Mouse (Mus musculus) WW6 (cell line): ENCODE results near the gene Ppm1h.

Source experiments
- DNase-seq: peaks from one replicate; pipeline ENCODE4 v3.0.0-alpha.2; 2013; ENCODE audit warnings: low read depth, low spot score

Gene Ppm1h

GRCm38 (mm10) chr10:122698347-122698746 lies 19.8 kb downstream of the Ppm1h start:
- no peak for DNase-seq

DNA sequence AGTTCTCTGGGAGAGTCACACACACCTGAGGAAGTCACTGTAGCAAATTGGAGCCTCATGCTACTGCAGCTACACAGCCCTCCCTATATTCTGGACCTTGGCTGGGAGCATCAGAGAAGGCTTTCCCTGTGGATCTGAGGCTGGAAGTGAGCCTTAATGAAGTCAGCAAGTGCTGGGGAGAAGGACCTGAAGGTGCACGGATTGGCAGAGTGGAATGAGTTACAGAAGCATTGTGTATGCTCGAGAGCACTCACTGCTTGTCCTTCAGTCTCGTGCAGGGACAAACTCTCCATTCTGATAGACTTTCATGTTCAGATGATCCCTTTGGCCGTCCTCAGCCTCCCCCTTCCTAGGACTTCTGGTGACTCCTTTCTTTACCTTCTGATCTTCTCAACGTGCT lies 26.3 kb downstream of the Ppm1h start:
- DNase-seq: no peak

- DNase-seq: no peak
Observed at GRCm38 (mm10) chr10:122705457-122705856, 26.9 kb downstream of the Ppm1h start.

GRCm38 (mm10) chr10:122711381-122711811 lies 32.8 kb downstream of the Ppm1h start:
- DNase-seq: no peak

- DNase-seq: no peak
Observed at GRCm38 (mm10) chr10:122712307-122712706, 33.7 kb downstream of the Ppm1h start.

- DNase-seq: no peak
Observed at GRCm38 (mm10) chr10:122715856-122716255, 37.3 kb downstream of the Ppm1h start.

GRCm38 (mm10) chr10:122716286-122716685 lies 37.7 kb downstream of the Ppm1h start:
- no peak for DNase-seq

- DNase-seq: no peak
Observed at GRCm38 (mm10) chr10:122716739-122717474, 38.3 kb downstream of the Ppm1h start.

GRCm38 (mm10) chr10:122717754-122718415 lies 39.3 kb downstream of the Ppm1h start:
- DNase-seq: no peak

- no peak for DNase-seq
Observed at GRCm38 (mm10) chr10:122718951-122719350, 40.4 kb downstream of the Ppm1h start.

DNA sequence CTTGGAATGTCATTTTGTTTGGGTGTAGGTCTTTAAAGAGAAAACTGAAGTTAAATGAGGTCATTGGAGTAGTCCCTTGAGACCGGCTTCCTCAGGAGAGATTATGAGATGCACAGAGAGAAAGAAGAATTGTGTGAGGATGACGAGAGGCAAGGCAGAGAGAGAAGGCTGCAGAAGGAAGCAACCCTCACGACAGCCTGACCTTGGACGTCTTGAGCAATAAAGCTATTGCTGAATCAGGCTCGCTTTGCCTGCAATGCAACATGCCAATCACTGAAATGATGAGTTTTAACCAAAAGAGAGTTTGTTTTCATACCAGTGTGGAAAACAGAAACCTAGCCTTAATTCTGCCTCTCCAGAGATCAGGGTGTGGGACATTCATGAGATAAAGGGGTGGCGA lies 43.5 kb downstream of the Ppm1h start:
- DNase-seq: no peak

DNA sequence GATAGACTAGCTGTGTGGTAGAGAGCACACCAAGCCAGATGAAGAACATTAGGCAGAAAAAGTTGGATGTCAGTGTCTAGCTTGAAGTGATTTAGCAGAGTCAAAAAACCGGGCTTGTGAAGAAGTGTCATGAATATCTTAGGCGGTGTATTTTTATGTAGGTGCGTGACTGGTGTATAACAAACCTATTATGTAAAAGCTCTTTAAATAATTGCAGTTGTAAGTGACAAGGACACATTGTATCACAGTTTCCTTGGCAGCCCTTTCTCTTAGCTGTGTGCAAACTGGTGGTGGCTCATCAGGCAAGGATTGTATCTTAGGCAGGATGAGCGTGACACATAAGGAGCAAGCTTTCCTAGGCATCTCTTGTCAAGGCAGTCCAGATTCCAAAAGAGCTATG lies 46.1 kb downstream of the Ppm1h start:
- DNase-seq: no peak

- no peak for DNase-seq
Observed at GRCm38 (mm10) chr10:122727228-122727627, 48.7 kb downstream of the Ppm1h start.

GRCm38 (mm10) chr10:122728172-122728571 lies 49.6 kb downstream of the Ppm1h start:
- no peak for DNase-seq

- no peak for DNase-seq
Observed at GRCm38 (mm10) chr10:122732146-122732545, 53.6 kb downstream of the Ppm1h start.

DNA sequence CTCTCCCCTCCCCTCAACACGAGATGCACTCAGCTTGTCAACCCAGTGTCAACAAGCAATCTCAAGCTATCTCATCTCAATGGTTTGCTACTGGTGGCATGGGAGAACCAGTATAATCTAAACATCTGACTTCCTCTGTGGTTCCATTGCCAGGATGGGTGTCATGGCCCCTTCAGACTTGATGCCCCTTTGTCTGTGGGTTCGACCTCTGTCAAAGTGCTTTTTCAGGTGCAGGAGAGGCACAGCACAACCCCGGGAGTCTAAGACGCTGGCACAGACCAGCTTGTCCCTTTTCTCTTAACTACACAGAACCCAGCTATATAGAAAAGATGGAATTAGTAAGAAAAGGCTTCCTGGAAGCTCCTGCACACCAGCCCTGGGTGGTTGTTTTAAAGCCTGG lies 56.0 kb downstream of the Ppm1h start:
- no peak for DNase-seq

- DNase-seq: no peak
Observed at GRCm38 (mm10) chr10:122735284-122735784, 56.8 kb downstream of the Ppm1h start.

GRCm38 (mm10) chr10:122736835-122737234 lies 58.3 kb downstream of the Ppm1h start:
- no peak for DNase-seq

DNA sequence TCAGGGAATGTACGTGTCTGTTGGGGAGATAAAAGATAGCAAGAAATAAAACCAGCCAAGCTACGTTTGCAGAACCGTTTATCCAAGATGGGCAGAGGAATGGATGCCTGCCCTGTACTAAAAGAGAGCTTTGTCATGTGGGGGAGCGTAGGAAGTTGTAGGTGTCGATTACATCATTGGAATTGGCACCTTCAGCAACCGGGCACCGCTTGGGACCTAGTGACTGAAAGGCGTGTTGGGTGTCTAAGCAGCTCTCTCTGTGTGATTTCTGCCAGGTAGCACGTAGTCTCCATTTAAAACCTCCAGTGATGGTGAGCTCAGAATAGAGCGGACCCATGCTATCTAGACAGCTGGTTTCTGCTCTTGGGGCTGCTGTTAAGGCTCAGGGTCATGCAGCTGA lies 60.0 kb downstream of the Ppm1h start:
- DNase-seq: no peak

DNA sequence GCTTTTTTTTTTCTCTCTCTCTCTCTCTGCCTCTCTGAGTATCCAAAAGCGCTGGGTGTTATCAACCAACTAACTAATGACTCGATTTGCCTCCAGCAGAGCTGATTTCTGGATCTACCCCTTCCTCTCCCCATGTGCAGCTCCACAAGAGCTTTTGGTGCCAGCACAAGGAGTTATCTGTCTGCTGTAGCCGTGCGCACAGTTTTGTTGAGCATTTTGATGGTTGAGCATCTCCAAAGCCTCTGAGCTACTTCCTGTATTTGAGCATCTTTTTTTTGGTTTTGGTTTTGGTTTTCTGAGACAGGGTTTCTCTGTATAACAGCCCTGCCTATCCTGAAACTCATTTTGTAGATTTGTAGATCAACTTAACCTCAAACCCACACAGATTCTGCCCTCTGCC lies 60.5 kb downstream of the Ppm1h start:
- no peak for DNase-seq

DNA sequence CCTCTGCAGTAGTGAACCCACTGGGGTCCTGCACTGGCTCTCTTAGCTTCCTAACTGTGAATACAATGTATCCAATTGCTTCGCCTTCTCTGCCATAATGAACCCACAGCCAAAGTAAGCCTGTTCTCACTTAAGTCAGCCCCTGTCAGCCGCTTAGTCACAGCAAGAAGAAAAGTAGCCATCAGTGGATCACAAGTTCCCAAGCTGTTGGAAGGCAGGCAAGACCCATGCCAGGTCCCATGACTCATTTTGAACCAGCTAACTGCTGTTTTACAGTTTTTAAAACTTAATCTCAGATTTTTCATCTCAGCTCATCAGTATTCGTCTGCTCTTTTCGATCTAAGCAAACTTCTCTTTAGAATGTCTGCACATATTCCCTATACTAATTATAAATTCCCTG lies 61.6 kb downstream of the Ppm1h start:
- DNase-seq: no peak

DNA sequence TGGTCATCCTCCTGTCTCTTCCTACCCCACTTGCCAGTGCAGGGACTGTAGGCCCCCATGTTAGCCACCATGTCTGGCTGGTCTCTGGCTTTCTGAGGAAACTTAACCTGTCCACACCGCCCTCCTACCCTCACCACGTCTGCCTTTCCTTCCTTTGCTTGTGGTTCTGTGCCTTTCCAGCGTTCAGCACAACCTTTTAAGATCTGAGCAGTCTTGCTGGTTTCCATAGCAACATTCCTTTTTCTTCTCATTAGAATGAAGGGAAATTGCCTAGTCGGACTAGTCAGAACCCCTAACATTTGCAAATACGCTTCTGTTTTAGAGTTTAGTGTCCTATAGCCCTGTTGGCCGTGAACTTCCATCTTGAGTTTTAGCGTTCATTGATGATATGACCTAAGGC lies 62.6 kb downstream of the Ppm1h start:
- DNase-seq: no peak

DNA sequence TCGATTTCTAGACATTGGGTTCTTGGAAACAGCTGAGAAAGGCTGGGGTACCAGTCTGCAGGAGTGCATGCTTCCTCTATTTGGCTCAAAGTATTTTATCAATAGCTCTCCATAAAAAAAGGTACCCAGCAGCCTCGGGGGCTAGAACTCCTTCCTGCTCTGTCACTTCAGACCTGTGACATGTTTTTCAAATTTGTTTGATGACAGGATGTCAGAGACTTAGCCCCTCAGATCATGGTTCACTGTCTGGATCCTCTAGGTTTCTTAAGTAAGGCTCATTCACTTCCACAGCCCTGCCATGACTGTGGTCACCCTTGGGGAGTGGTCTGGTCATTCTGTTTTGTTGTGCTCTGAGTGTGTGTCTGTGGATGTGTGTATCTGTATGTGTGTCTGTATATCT lies 63.6 kb downstream of the Ppm1h start:
- DNase-seq: no peak
